Mouse (Mus musculus) embryonic facial prominence, embryonic 10.5 days (tissue): ENCODE results near the gene Tsc22d1. TPM values are rescaled to one million over a fixed set of nuclear protein-coding genes. Genes with fewer than 3 reads are reported as not detected.
A peak's percentile ranks its signal among the peaks of the same experiment; 100 is the strongest.

ENCODE experiments used
- DNase-seq: peaks from one replicate; pipeline ENCODE4 v3.0.0-alpha.2; 2017; ENCODE audit warnings: low spot score
- H3K27ac ChIP-seq: fragments of 300-500 bp; sonication (generic); replicated peaks from 2 replicates; pipeline ENCODE4 v1.5.1; 2016; ENCODE audit warnings: mild to moderate bottlenecking
- H3K27me3 ChIP-seq: fragments of 300-500 bp; sonication (generic); replicated peaks from 2 replicates; pipeline ENCODE4 v1.6.1; 2016; ENCODE audit warnings: low read depth, mild to moderate bottlenecking; ENCODE audit not compliant: poor library complexity, severe bottlenecking
- H3K36me3 ChIP-seq: fragments of 300-500 bp; sonication (generic); replicated peaks from 2 replicates; pipeline ENCODE4 v1.6.1; 2016; ENCODE audit warnings: mild to moderate bottlenecking, moderate library complexity
- H3K4me1 ChIP-seq: fragments of 300-500 bp; sonication (generic); 2 replicates; pipeline ENCODE4 v1.6.1; 2016
- H3K4me3 ChIP-seq: fragments of 300-500 bp; sonication (generic); 2 replicates; pipeline ENCODE4 v1.5.1; 2016; ENCODE audit warnings: mild to moderate bottlenecking, moderate library complexity
- H3K9me3 ChIP-seq: fragments of 300-500 bp; sonication (generic); 2 replicates; pipeline ENCODE4 v1.6.1; 2016; ENCODE audit warnings: mild to moderate bottlenecking
- WGBS: fragments of 180-500 bp; shearing (Covaris S2); methylation state at CpG from one replicate; pipeline ENCODE4 v1.1.7; 2016; 5-methylcytosine and 5-hydroxymethylcytosine counted together
- polyA plus RNA-seq: library from polyadenylated mRNA; unstranded; fragments of >200 nt; fragmentation: Nextera tagmentation; extraction: Ambion mirVana; gene quantifications from 2 replicates; pipeline ENCODE4 v1.2.1, GENCODE M21; 2016

Tsc22d1 gene
- polyA plus RNA-seq, 1 experiment from 2014 or later, result 325 TPM

- 92% methylated on average over 17 of the region's 17 CpGs for WGBS
- no peaks in the 10 kb centered on the region for H3K27me3 ChIP-seq
- H3K36me3 ChIP-seq, result peaks cover 23% of the 10 kb centered on the region
- no peak overlapping the region for H3K4me3 ChIP-seq
- 0 out of 2 replicates have a peak, but pooled peaks cover 4% of the 10 kb centered on the region for H3K4me1 ChIP-seq
- H3K27ac ChIP-seq, result no peak overlapping the region
- DNase-seq, result no peak
- H3K9me3 ChIP-seq, result no peaks in the 10 kb centered on the region
These were observed 38.1 kb downstream of the Tsc22d1 start for GRCm38 (mm10) chr14:76452751-76453360.

GRCm38 (mm10) chr14:76454673-76455072 is 39.9 kb downstream of the Tsc22d1 start:
- Histone ChIP-seq H3K4me3 (no peak overlapping the region), H3K4me1 (0 out of 2 replicates have a peak, but pooled peaks cover 4% of the 10 kb centered on the region), H3K36me3 (peaks cover 25% of the 10 kb centered on the region), H3K27ac (no peak overlapping the region), H3K27me3 (no peaks in the 10 kb centered on the region), H3K9me3 (no peaks in the 10 kb centered on the region)
- DNase-seq, result no peak
- 59% methylated on average over 5 of the region's 5 CpGs for WGBS

- Histone ChIP-seq H3K27me3 (no peaks in the 10 kb centered on the region), H3K4me3 (no peak overlapping the region), H3K4me1 (0 out of 2 replicates have a peak, but pooled peaks cover 4% of the 10 kb centered on the region), H3K9me3 (no peaks in the 10 kb centered on the region), H3K27ac (no peak overlapping the region), H3K36me3 (peaks cover 21% of the 10 kb centered on the region)
- DNase-seq, result no peak
- WGBS, result 93% methylated on average over 7 of the region's 7 CpGs
These were observed 40.4 kb downstream of the Tsc22d1 start for GRCm38 (mm10) chr14:76455159-76455558.

GRCm38 (mm10) chr14:76457696-76458095 is 42.9 kb downstream of the Tsc22d1 start:
- H3K27ac ChIP-seq, result no peak overlapping the region
- no peaks in the 10 kb centered on the region for H3K9me3 ChIP-seq
- DNase-seq, result no peak
- 0 out of 2 replicates have a peak, but pooled peaks cover 4% of the 10 kb centered on the region for H3K4me1 ChIP-seq
- peaks cover 21% of the 10 kb centered on the region for H3K36me3 ChIP-seq
- no peaks in the 10 kb centered on the region for H3K27me3 ChIP-seq
- WGBS, result 88% methylated on average over 3 of the region's 3 CpGs
- no peak overlapping the region for H3K4me3 ChIP-seq

- no peak overlapping the region for H3K4me3 ChIP-seq
- peaks cover 4% of the 10 kb centered on the region for H3K4me1 ChIP-seq
- no peaks in the 10 kb centered on the region for H3K27me3 ChIP-seq
- WGBS, result 88% methylated on average over 7 of the region's 7 CpGs
- no peak for DNase-seq
- H3K9me3 ChIP-seq, result no peaks in the 10 kb centered on the region
- H3K27ac ChIP-seq, result no peak overlapping the region
- H3K36me3 ChIP-seq, result peaks cover 25% of the 10 kb centered on the region
These were observed 45.4 kb downstream of the Tsc22d1 start for GRCm38 (mm10) chr14:76460181-76460580.

- Histone ChIP-seq H3K4me3 (no peak overlapping the region), H3K9me3 (no peaks in the 10 kb centered on the region), H3K27ac (no peak overlapping the region), H3K36me3 (peaks cover 25% of the 10 kb centered on the region), H3K27me3 (no peaks in the 10 kb centered on the region), H3K4me1 (peaks cover 6% of the 10 kb centered on the region)
- DNase-seq, result no peak
- 92% methylated on average over 10 of the region's 10 CpGs for WGBS
These were observed 46.5 kb downstream of the Tsc22d1 start for GRCm38 (mm10) chr14:76461182-76461775.

- WGBS, result 88% methylated on average over 4 of the region's 4 CpGs
- no peaks in the 10 kb centered on the region for H3K27me3 ChIP-seq
- no peak for DNase-seq
- H3K4me1 ChIP-seq, result peaks cover 27% of the 10 kb centered on the region
- H3K9me3 ChIP-seq, result no peaks in the 10 kb centered on the region
- H3K4me3 ChIP-seq, result no peak overlapping the region
- peaks cover 17% of the 10 kb centered on the region for H3K36me3 ChIP-seq
- no peak overlapping the region for H3K27ac ChIP-seq
These were observed 48.8 kb downstream of the Tsc22d1 start for GRCm38 (mm10) chr14:76463414-76464098.

GRCm38 (mm10) chr14:76464967-76465366 is 50.2 kb downstream of the Tsc22d1 start:
- Histone ChIP-seq H3K27me3 (no peaks in the 10 kb centered on the region), H3K4me1 (peaks cover 38% of the 10 kb centered on the region), H3K36me3 (peaks cover 17% of the 10 kb centered on the region), H3K9me3 (no peaks in the 10 kb centered on the region), H3K4me3 (no peak overlapping the region), H3K27ac (no peak overlapping the region)
- 79% methylated on average over 3 of the region's 3 CpGs for WGBS
- DNase-seq, result no peak

- peak; percentile 85 for DNase-seq
- H3K27me3 ChIP-seq, result no peaks in the 10 kb centered on the region
- H3K9me3 ChIP-seq, result no peaks in the 10 kb centered on the region
- WGBS, result 27% methylated on average over 18 of the region's 18 CpGs
- peaks cover 41% of the 10 kb centered on the region for H3K4me1 ChIP-seq
- H3K27ac ChIP-seq, result peak overlapping the region; percentile 48; the same call in 1 of the 2 replicates
- H3K36me3 ChIP-seq, result peaks cover 19% of the 10 kb centered on the region
- no peak overlapping the region for H3K4me3 ChIP-seq
These were observed 52.0 kb downstream of the Tsc22d1 start for GRCm38 (mm10) chr14:76466641-76467323.

- WGBS, result 69% methylated on average over 11 of the region's 11 CpGs
- H3K27ac ChIP-seq, result no peak overlapping the region
- no peaks in the 10 kb centered on the region for H3K27me3 ChIP-seq
These were observed 53.2 kb downstream of the Tsc22d1 start for GRCm38 (mm10) chr14:76467932-76468331.

GRCm38 (mm10) chr14:76471301-76471700 is 56.5 kb downstream of the Tsc22d1 start:
- H3K4me3 ChIP-seq, result no peak overlapping the region
- H3K4me1 ChIP-seq, result peaks cover 40% of the 10 kb centered on the region
- no peak overlapping the region for H3K27ac ChIP-seq
- no peak for DNase-seq
- H3K27me3 ChIP-seq, result no peaks in the 10 kb centered on the region
- WGBS, result 75% methylated on average over 19 of the region's 19 CpGs
- H3K9me3 ChIP-seq, result no peaks in the 10 kb centered on the region
- H3K36me3 ChIP-seq, result peaks cover 12% of the 10 kb centered on the region

More at GRCm38 (mm10) chr14:76467932-76468331, 53.2 kb downstream of the Tsc22d1 start:
- Histone ChIP-seq H3K4me1 (peaks cover 43% of the 10 kb centered on the region), H3K36me3 (peaks cover 14% of the 10 kb centered on the region), H3K4me3 (no peak overlapping the region), H3K9me3 (no peaks in the 10 kb centered on the region)
- DNase-seq, result no peak

- DNase-seq, result no peak
- WGBS, result 77% methylated on average over 8 of the region's 8 CpGs
- no peak overlapping the region for H3K27ac ChIP-seq
These were observed 57.7 kb downstream of the Tsc22d1 start for GRCm38 (mm10) chr14:76472487-76472886.

More at GRCm38 (mm10) chr14:76472487-76472886, 57.7 kb downstream of the Tsc22d1 start:
- no peak overlapping the region for H3K4me3 ChIP-seq
- H3K27me3 ChIP-seq, result no peaks in the 10 kb centered on the region
- peaks cover 39% of the 10 kb centered on the region for H3K4me1 ChIP-seq
- peaks cover 12% of the 10 kb centered on the region for H3K36me3 ChIP-seq
- H3K9me3 ChIP-seq, result no peaks in the 10 kb centered on the region
